Mouse (Mus musculus) olfactory bulb, adult 2 months (tissue): ENCODE measurements around the gene Nufip1. TPM values are rescaled to one million over a fixed set of nuclear protein-coding genes. Genes with fewer than 3 reads are reported as not detected.

ENCODE experiments used
- H3K27ac ChIP-seq: fragments of 200-500 bp; 2 replicates; pipeline ENCODE4 v1.5.1; 2012; ENCODE audit warnings: low read depth, low read length; ENCODE audit not compliant: insufficient read depth
- H3K4me1 ChIP-seq: fragments of 200-500 bp; 2 replicates; pipeline ENCODE4 v1.6.1; 2012; ENCODE audit warnings: low read length; ENCODE audit not compliant: control insufficient read depth, insufficient read depth
- H3K4me3 ChIP-seq: fragments of 200-500 bp; 2 replicates; pipeline ENCODE4 v1.5.1; 2012; ENCODE audit warnings: mild to moderate bottlenecking, low read depth, low read length, moderate library complexity; ENCODE audit not compliant: insufficient read depth
- CTCF ChIP-seq: fragments of 200-500 bp; IDR thresholded peaks from 2 replicates; pipeline ENCODE4 v1.5.1; 2012; ENCODE audit warnings: low read depth, mild to moderate bottlenecking, low read length, moderate library complexity; ENCODE audit not compliant: insufficient read depth
- POLR2A ChIP-seq: fragments of 200-500 bp; IDR thresholded peaks from 2 replicates; pipeline ENCODE4 v1.6.1; 2012; ENCODE audit warnings: mild to moderate bottlenecking, low read depth, low read length, moderate library complexity; ENCODE audit not compliant: insufficient read depth
- WGBS: fragments of 180-500 bp; shearing (Covaris S2); methylation state at CpG from one replicate; pipeline ENCODE4 v1.1.7; 2018; 5-methylcytosine and 5-hydroxymethylcytosine counted together
- polyA plus RNA-seq: library from polyadenylated mRNA; stranded (reverse); fragments of >200 nt; gene quantifications from 2 replicates; pipeline ENCODE4 v1.2.4, GENCODE M21; 2012; ENCODE audit warnings: low replicate concordance; ENCODE audit not compliant: missing spikeins, insufficient read depth, insufficient read length

Gene Nufip1
- not detected in 2 replicates for polyA plus RNA-seq

GRCm38 (mm10) chr14:76110396-76111221, at the start of gene Nufip1, which contains the start of gene Gpalpp1:
Nufip1 (plus strand) TSS chr14:76110891.
Gpalpp1 (minus strand) TSS chr14:76110760.
- Histone ChIP-seq H3K27ac (0 out of 2 replicates have a peak within 1 kb of the TSS, but pooled peaks have one; percentile 1), H3K4me1 (no peaks in the 10 kb centered on the region; the same call in 1 of the 2 replicates), H3K4me3 (peak within 1 kb of the TSS; percentile 77)
- TF ChIP-seq CTCF (no peak), POLR2A (peak; percentile 60)
- WGBS: under 1% methylated on average over 69 of the region's 69 CpGs

GRCm38 (mm10) chr14:76067237-76067636, 43.5 kb upstream of the Nufip1 start:
- H3K4me3 ChIP-seq: no peak overlapping the region
- TF ChIP-seq POLR2A: no peak
- TF ChIP-seq CTCF: no peak
- WGBS: 70% methylated on average over 1 of the region's 1 CpGs
- H3K27ac ChIP-seq: no peak overlapping the region
- H3K4me1 ChIP-seq: no peaks in the 10 kb centered on the region

GRCm38 (mm10) chr14:76068296-76068695, 42.4 kb upstream of the Nufip1 start:
- TF ChIP-seq CTCF: no peak
- no peak for TF ChIP-seq POLR2A
- no peak overlapping the region for H3K27ac ChIP-seq
- H3K4me3 ChIP-seq: no peak overlapping the region
- no peaks in the 10 kb centered on the region for H3K4me1 ChIP-seq
- 43% methylated on average over 4 of the region's 4 CpGs for WGBS

- Histone ChIP-seq H3K4me3 (no peak overlapping the region), H3K4me1 (no peaks in the 10 kb centered on the region), H3K27ac (no peak overlapping the region)
- WGBS: 48% methylated on average over 4 of the region's 4 CpGs
- TF ChIP-seq CTCF (no peak), POLR2A (no peak)
Observed at GRCm38 (mm10) chr14:76069296-76069695, 41.4 kb upstream of the Nufip1 start.

DNA sequence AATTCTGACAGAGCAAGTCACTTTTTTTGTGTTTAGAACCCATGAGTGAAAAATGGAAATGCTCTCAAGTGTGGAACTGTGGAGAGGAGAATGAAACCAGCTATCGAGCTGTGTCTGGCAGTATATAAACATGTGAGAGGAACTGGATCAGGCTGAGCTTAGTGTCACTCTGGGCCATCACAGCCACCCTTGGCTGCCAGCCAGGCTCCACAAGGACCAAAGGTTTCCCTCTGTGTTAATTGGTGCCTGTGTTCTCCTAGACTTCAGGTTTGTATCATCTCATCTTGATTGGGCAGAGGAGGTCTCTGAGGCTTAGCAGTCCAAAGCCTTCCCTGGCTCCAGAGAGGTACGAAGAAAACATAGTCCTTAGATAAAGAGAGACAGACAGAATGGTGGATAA, 38.1 kb upstream of the Nufip1 start:
- Histone ChIP-seq H3K27ac (no peak overlapping the region), H3K4me3 (no peak overlapping the region), H3K4me1 (peaks cover 3% of the 10 kb centered on the region)
- WGBS: 64% methylated on average over 2 of the region's 2 CpGs
- no peak for TF ChIP-seq POLR2A
- TF ChIP-seq CTCF: no peak

GRCm38 (mm10) chr14:76074206-76074605, 36.5 kb upstream of the Nufip1 start:
- WGBS: 76% methylated on average over 1 of the region's 1 CpGs
- peaks cover 3% of the 10 kb centered on the region for H3K4me1 ChIP-seq
- H3K4me3 ChIP-seq: no peak overlapping the region
- H3K27ac ChIP-seq: no peak overlapping the region
- TF ChIP-seq POLR2A (no peak), CTCF (no peak)

GRCm38 (mm10) chr14:76075721-76076120, 35.0 kb upstream of the Nufip1 start:
- H3K27ac ChIP-seq: no peak overlapping the region
- TF ChIP-seq POLR2A (no peak), CTCF (no peak)
- 52% methylated on average over 4 of the region's 4 CpGs for WGBS

DNA sequence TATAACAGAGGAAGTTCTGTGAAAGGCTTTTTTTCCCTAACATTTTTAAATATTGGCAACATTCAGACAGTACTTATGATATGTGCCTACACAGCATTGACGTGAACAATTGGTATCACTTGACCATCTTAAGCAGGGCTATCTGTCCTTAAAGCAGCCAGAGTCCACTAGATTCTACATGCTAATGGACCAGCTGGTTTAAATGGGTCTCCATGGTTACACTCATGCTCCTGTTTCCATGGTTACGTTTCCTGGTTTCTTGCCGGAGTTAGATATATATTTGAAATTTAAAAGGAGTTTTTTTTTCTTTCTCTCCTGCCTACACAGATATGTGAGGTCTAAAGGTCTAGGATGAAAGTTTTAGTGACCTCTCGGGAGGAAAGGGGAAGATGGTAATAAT, 34.1 kb upstream of the Nufip1 start:
- Histone ChIP-seq H3K27ac (no peak overlapping the region), H3K4me3 (no peak overlapping the region), H3K4me1 (peaks cover 3% of the 10 kb centered on the region)
- WGBS: 33% methylated on average over 4 of the region's 4 CpGs
- TF ChIP-seq POLR2A: no peak
- TF ChIP-seq CTCF: no peak

More at GRCm38 (mm10) chr14:76075721-76076120, 35.0 kb upstream of the Nufip1 start:
- Histone ChIP-seq H3K4me1 (peaks cover 3% of the 10 kb centered on the region), H3K4me3 (no peak overlapping the region)

GRCm38 (mm10) chr14:76077088-76077491, 33.6 kb upstream of the Nufip1 start:
- H3K4me3 ChIP-seq: no peak overlapping the region
- peaks cover 3% of the 10 kb centered on the region for H3K4me1 ChIP-seq
- 32% methylated on average over 9 of the region's 9 CpGs for WGBS
- 0 out of 2 replicates have a peak, but pooled peaks have one; percentile 50 for TF ChIP-seq CTCF
- no peak for TF ChIP-seq POLR2A
- peak overlapping the region; percentile 10; the same call in 1 of the 2 replicates for H3K27ac ChIP-seq
